Mouse (Mus musculus) embryonic fibroblast, embryonic 13.5 days (primary cell): ENCODE measurements around the gene Tacstd2.

Experiments used
- CTCF ChIP-seq: IDR thresholded peaks from 2 replicates; pipeline ENCODE4 v1.5.1; 2011; ENCODE audit warnings: mild to moderate bottlenecking, control low read depth, low read length, moderate library complexity, borderline replicate concordance; ENCODE audit not compliant: insufficient read depth
- POLR2A ChIP-seq: IDR thresholded peaks from 2 replicates; pipeline ENCODE4 v1.6.1; 2011; ENCODE audit warnings: low read depth, mild to moderate bottlenecking, control low read depth, low read length, moderate library complexity

DNA sequence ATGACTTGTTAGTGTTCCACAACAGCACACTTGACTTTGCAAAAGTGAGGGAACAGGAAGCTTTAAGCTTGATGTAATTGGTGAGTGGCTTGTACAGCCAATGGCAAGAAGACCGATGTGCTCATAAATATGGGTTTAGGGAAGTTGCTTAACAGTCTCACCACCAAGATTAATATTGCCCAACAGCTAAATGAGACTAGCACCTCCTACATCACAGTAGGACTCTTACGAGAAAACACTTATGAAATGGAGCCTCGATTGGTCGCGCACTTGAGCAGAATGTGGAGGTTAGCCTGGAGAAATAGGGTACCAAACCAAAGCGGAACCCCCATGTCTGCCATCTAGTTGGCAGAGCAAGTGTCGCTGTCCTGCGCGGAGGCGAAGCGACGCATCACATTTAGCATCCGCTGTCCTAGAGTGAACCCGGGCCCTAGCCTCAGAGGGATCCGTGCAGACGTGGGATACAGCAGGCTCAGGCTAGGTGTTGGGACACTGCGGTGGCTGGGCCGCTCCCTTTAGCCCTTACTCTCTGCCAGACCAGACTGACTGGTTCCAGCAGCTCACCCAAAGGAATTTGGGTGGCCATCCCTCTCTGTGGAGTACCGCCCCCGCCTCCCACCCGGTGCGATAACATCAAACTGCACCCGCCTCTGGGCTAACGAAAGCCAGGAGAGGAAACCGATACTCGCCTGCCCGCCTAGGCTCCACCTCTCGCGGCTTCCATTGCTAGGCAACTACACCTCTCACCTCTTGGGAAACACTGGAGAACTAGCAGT lies 2.7 kb downstream of the Tacstd2 start:
- no peak for TF ChIP-seq POLR2A
- no peak for TF ChIP-seq CTCF
